Mouse (Mus musculus) hindbrain, embryonic 10.5 days (tissue): Measurements from ENCODE around the gene Ssbp3. TPM values are rescaled to one million over a fixed set of nuclear protein-coding genes. Genes with fewer than 3 reads are reported as not detected.

Experiments used
- DNase-seq: peaks from one replicate; pipeline ENCODE4 v3.0.0-alpha.2; 2017; ENCODE audit warnings: low spot score
- H3K27ac ChIP-seq: fragments of 300-500 bp; sonication (generic); 2 replicates; pipeline ENCODE4 v1.5.1; 2016; ENCODE audit warnings: mild to moderate bottlenecking, moderate library complexity
- H3K27me3 ChIP-seq: fragments of 300-500 bp; sonication (generic); 2 replicates; pipeline ENCODE4 v1.6.1; 2016; ENCODE audit warnings: mild to moderate bottlenecking; ENCODE audit not compliant: poor library complexity, insufficient read depth, severe bottlenecking
- H3K36me3 ChIP-seq: fragments of 300-500 bp; sonication (generic); 2 replicates; pipeline ENCODE4 v1.6.1; 2016; ENCODE audit warnings: mild to moderate bottlenecking, moderate library complexity
- H3K4me1 ChIP-seq: fragments of 300-500 bp; sonication (generic); replicated peaks from 2 replicates; pipeline ENCODE4 v1.6.1; 2016; ENCODE audit warnings: mild to moderate bottlenecking
- H3K4me3 ChIP-seq: fragments of 300-500 bp; sonication (generic); 2 replicates; pipeline ENCODE4 v1.5.1; 2016; ENCODE audit warnings: mild to moderate bottlenecking, moderate library complexity
- H3K9me3 ChIP-seq: fragments of 300-500 bp; sonication (generic); 2 replicates; pipeline ENCODE4 v1.6.1; 2016; ENCODE audit warnings: mild to moderate bottlenecking, moderate library complexity
- WGBS: fragments of 180-500 bp; shearing (Covaris S2); methylation state at CpG from one replicate; pipeline ENCODE4 v1.1.7; 2016; 5-methylcytosine and 5-hydroxymethylcytosine counted together
- polyA plus RNA-seq: library from polyadenylated mRNA; unstranded; fragments of >200 nt; fragmentation: Nextera tagmentation; extraction: Ambion mirVana; gene quantifications from 2 replicates; pipeline ENCODE4 v1.2.1, GENCODE M21; 2016

Ssbp3 gene
- polyA plus RNA-seq, 1 experiment from 2014 or later, result 180 TPM

- DNase-seq, result no peak
- Histone ChIP-seq H3K36me3 (peaks cover 100% of the 10 kb centered on the region), H3K27ac (no peak overlapping the region), H3K9me3 (no peaks in the 10 kb centered on the region), H3K4me1 (peaks cover 14% of the 10 kb centered on the region; the same call in 1 of the 2 replicates), H3K4me3 (no peak overlapping the region), H3K27me3 (no peaks in the 10 kb centered on the region)
- WGBS, result 64% methylated on average over 8 of the region's 8 CpGs
These were observed 128.8 kb downstream of the Ssbp3 start for GRCm38 (mm10) chr4:107039270-107039669.

- Histone ChIP-seq H3K27me3 (no peaks in the 10 kb centered on the region), H3K4me1 (peaks cover 14% of the 10 kb centered on the region; the same call in 1 of the 2 replicates), H3K36me3 (peaks cover 100% of the 10 kb centered on the region), H3K27ac (no peak overlapping the region), H3K9me3 (no peaks in the 10 kb centered on the region), H3K4me3 (no peak overlapping the region)
- 94% methylated on average over 6 of the region's 6 CpGs for WGBS
- DNase-seq, result no peak
These were observed 131.8 kb downstream of the Ssbp3 start for GRCm38 (mm10) chr4:107042304-107042703.

- no peaks in the 10 kb centered on the region for H3K9me3 ChIP-seq
These were observed 134.7 kb downstream of the Ssbp3 start for GRCm38 (mm10) chr4:107045188-107045587.

GRCm38 (mm10) chr4:107047806-107048205 lies 137.3 kb downstream of the Ssbp3 start:
- Histone ChIP-seq H3K9me3 (no peaks in the 10 kb centered on the region), H3K4me1 (peaks cover 23% of the 10 kb centered on the region), H3K27ac (no peak overlapping the region), H3K27me3 (no peaks in the 10 kb centered on the region), H3K4me3 (no peak overlapping the region), H3K36me3 (peaks cover 81% of the 10 kb centered on the region)
- DNase-seq, result no peak
- WGBS, result 93% methylated on average over 5 of the region's 5 CpGs

More at GRCm38 (mm10) chr4:107045188-107045587, 134.7 kb downstream of the Ssbp3 start:
- H3K36me3 ChIP-seq, result peaks cover 97% of the 10 kb centered on the region
- H3K27me3 ChIP-seq, result no peaks in the 10 kb centered on the region
- H3K4me1 ChIP-seq, result peaks cover 13% of the 10 kb centered on the region
- no peak for DNase-seq
- H3K27ac ChIP-seq, result no peak overlapping the region
- 99% methylated on average over 13 of the region's 13 CpGs for WGBS
- H3K4me3 ChIP-seq, result no peak overlapping the region

- 85% methylated on average over 11 of the region's 11 CpGs for WGBS
- Histone ChIP-seq H3K4me3 (no peak overlapping the region), H3K27ac (0 out of 2 replicates have a peak overlapping the region, but pooled peaks have one; percentile 2), H3K4me1 (peaks cover 23% of the 10 kb centered on the region), H3K9me3 (no peaks in the 10 kb centered on the region), H3K36me3 (peaks cover 72% of the 10 kb centered on the region), H3K27me3 (no peaks in the 10 kb centered on the region)
- DNase-seq, result no peak
These were observed 138.2 kb downstream of the Ssbp3 start for GRCm38 (mm10) chr4:107048568-107049162.

- Histone ChIP-seq H3K27ac (no peak overlapping the region), H3K4me3 (no peak overlapping the region), H3K36me3 (peaks cover 65% of the 10 kb centered on the region), H3K27me3 (no peaks in the 10 kb centered on the region), H3K4me1 (peaks cover 23% of the 10 kb centered on the region), H3K9me3 (no peaks in the 10 kb centered on the region)
- DNase-seq, result no peak
- WGBS, result 65% methylated on average over 4 of the region's 4 CpGs
These were observed 141.4 kb downstream of the Ssbp3 start for GRCm38 (mm10) chr4:107051889-107052288.

- 47% methylated on average over 5 of the region's 5 CpGs for WGBS
- Histone ChIP-seq H3K27ac (no peak overlapping the region), H3K27me3 (no peaks in the 10 kb centered on the region), H3K4me1 (peaks cover 19% of the 10 kb centered on the region), H3K9me3 (no peaks in the 10 kb centered on the region), H3K4me3 (no peak overlapping the region), H3K36me3 (peaks cover 65% of the 10 kb centered on the region)
- DNase-seq, result no peak
These were observed 142.6 kb downstream of the Ssbp3 start for GRCm38 (mm10) chr4:107052962-107053553.

- no peak for DNase-seq
- WGBS, result 90% methylated on average over 3 of the region's 3 CpGs
- no peaks in the 10 kb centered on the region for H3K27me3 ChIP-seq
- no peak overlapping the region for H3K27ac ChIP-seq
- H3K9me3 ChIP-seq, result no peaks in the 10 kb centered on the region
- no peak overlapping the region for H3K4me3 ChIP-seq
- H3K4me1 ChIP-seq, result peaks cover 4% of the 10 kb centered on the region; the same call in 1 of the 2 replicates
- H3K36me3 ChIP-seq, result peaks cover 68% of the 10 kb centered on the region
These were observed 145.6 kb downstream of the Ssbp3 start for GRCm38 (mm10) chr4:107056088-107056487.

- WGBS, result 91% methylated on average over 5 of the region's 5 CpGs
- DNase-seq, result no peak
- no peaks in the 10 kb centered on the region for H3K4me1 ChIP-seq
- no peak overlapping the region for H3K4me3 ChIP-seq
- H3K9me3 ChIP-seq, result no peaks in the 10 kb centered on the region
- H3K36me3 ChIP-seq, result peaks cover 89% of the 10 kb centered on the region
- H3K27ac ChIP-seq, result no peak overlapping the region
- no peaks in the 10 kb centered on the region for H3K27me3 ChIP-seq
These were observed 147.8 kb downstream of the Ssbp3 start for GRCm38 (mm10) chr4:107058346-107058745.

- Histone ChIP-seq H3K9me3 (no peaks in the 10 kb centered on the region), H3K27ac (no peak overlapping the region), H3K36me3 (peaks cover 94% of the 10 kb centered on the region), H3K27me3 (no peaks in the 10 kb centered on the region), H3K4me3 (no peak overlapping the region), H3K4me1 (no peaks in the 10 kb centered on the region)
- 89% methylated on average over 6 of the region's 6 CpGs for WGBS
- DNase-seq, result no peak
These were observed 148.3 kb downstream of the Ssbp3 start for GRCm38 (mm10) chr4:107058781-107059180.

- 95% methylated on average over 4 of the region's 4 CpGs for WGBS
- DNase-seq, result no peak
- no peak overlapping the region for H3K4me3 ChIP-seq
- H3K36me3 ChIP-seq, result peaks cover 81% of the 10 kb centered on the region
- no peak overlapping the region for H3K27ac ChIP-seq
- H3K4me1 ChIP-seq, result peaks cover 11% of the 10 kb centered on the region
- H3K9me3 ChIP-seq, result no peaks in the 10 kb centered on the region
- H3K27me3 ChIP-seq, result no peaks in the 10 kb centered on the region
These were observed 151.1 kb downstream of the Ssbp3 start for GRCm38 (mm10) chr4:107061560-107061959.

- H3K27me3 ChIP-seq, result 0 out of 2 replicates have a peak, but pooled peaks cover 4% of the 10 kb centered on the region
- DNase-seq, result no peak
- H3K27ac ChIP-seq, result no peak overlapping the region
- H3K36me3 ChIP-seq, result peaks cover 65% of the 10 kb centered on the region
- no peaks in the 10 kb centered on the region for H3K9me3 ChIP-seq
- 91% methylated on average over 3 of the region's 3 CpGs for WGBS
- peaks cover 25% of the 10 kb centered on the region for H3K4me1 ChIP-seq
- H3K4me3 ChIP-seq, result no peak overlapping the region
These were observed 152.7 kb downstream of the Ssbp3 start for GRCm38 (mm10) chr4:107063214-107063613.

GRCm38 (mm10) chr4:107064394-107065098 lies 154.0 kb downstream of the Ssbp3 start:
- H3K27ac ChIP-seq, result no peak overlapping the region
- H3K27me3 ChIP-seq, result peaks cover 10% of the 10 kb centered on the region; the same call in 1 of the 2 replicates
- no peaks in the 10 kb centered on the region for H3K9me3 ChIP-seq
- H3K4me1 ChIP-seq, result peaks cover 30% of the 10 kb centered on the region
- DNase-seq, result no peak
- H3K36me3 ChIP-seq, result peaks cover 51% of the 10 kb centered on the region
- no peak overlapping the region for H3K4me3 ChIP-seq
- 90% methylated on average over 5 of the region's 5 CpGs for WGBS
